Mouse (Mus musculus) layer of hippocampus, postnatal 10 days (tissue): ENCODE measurements around the gene Adam1a. TPM values are rescaled to one million over a fixed set of nuclear protein-coding genes. Genes with fewer than 3 reads are reported as not detected.
A peak's percentile ranks its signal among the peaks of the same experiment; 100 is the strongest.
"Not testable (repeated sequence)": the region's sequence is repeated elsewhere in the genome, so short reads cannot be mapped to it uniquely, and the experiment has no call there.

ENCODE experiments used
- DNase-seq, 2 experiments: peaks; one replicate each; pipeline ENCODE4 v3.0.0; 2021; ENCODE audit warnings: low spot score in 2 of 2
- total RNA-seq, 2 experiments: library from RNA; stranded (reverse); gene quantifications; 2 replicates each; pipeline ENCODE4 v1.2.3; 2021

Gene Adam1a
- total RNA-seq, 2 experiments from 2014 or later, result 10.3 to 10.5 TPM

DNA sequence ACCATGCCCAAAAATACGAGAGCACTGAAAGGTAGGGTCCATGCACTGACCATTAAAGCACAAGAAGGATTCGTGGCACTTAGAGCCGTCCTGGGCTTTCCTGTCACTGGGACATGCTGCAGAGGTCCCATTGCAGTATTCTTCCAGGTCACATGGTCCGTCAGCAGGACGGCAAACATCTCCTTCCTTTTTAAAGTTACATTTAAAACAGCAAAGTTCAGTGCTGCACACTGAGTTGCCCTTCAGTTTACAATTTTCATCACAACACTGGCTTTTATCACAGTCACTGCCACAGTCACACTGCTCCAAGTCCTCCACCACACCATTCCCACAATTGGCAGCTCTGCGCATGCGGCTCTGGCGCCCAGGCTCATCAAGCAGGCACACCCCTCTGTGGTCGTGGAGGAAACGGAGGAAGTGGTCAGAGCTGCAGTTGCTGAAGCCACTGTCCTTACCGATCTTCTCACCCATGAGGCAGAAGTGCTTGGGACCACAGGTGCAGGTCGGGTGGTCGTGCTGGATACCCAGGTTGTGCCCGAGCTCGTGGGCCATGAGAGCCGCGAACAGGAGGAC lies 43.8 kb downstream of the Adam1a start:
- DNase-seq, result not testable (repeated sequence)

DNA sequence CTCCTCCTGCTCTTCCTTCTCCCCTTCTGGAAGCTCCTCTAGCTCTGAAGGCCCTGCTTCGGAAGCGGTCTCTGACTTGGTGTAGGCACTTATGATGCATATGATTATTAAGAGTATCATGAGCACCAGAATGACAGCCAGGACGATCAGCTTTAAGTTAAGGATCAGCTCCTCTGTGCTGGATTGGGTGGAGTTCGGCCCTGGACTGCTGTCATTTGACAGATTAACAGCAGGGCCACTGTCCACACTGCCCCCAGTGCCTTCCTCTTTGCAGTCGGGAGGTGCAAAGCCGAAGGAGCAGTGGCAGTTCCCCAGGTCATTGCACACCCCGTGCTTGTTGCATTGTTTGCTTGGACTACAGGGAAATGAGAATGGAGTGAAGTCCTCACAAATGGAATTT lies 44.6 kb downstream of the Adam1a start:
- no peak for DNase-seq

DNA sequence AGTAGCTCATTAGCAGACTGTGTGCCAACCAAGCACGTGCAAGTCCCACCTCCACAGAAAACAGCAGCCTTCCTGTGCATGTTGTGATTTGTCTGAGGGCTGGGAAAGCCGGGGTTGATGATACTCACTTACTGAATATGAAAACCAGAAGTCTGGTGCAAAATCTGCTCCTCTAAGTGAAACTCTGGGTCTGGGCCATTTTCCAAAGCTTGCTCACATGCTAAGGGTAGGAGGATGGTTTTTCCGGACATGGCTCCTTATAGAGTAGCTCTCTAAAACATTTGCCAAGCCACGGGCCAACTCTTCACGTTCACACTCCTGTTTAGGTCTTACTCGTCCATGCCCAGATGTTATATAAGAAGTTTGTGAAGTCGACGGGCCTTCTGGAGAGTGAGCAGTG lies 52.0 kb downstream of the Adam1a start:
- DNase-seq, result peak; percentile 10 to 19

DNA sequence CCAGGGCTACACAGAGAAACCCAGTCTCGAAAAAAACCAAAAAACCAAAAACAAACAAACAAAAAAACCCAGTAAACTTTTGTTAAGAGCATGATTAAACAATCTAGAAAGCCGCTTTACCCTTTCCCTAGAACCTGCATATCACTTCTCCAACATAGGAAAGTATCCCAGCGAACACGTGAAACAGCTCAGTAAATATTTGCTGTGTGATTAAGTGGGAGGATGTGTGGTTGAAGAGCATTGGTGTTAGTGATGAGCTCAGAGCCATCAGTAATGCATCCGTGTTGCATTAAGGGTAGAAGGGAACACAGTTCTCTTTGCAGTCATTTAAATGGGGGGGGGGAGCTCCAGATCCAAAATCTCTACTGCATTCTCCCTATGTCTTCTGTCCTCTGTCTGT lies 60.5 kb downstream of the Adam1a start:
- no peak for DNase-seq

DNA sequence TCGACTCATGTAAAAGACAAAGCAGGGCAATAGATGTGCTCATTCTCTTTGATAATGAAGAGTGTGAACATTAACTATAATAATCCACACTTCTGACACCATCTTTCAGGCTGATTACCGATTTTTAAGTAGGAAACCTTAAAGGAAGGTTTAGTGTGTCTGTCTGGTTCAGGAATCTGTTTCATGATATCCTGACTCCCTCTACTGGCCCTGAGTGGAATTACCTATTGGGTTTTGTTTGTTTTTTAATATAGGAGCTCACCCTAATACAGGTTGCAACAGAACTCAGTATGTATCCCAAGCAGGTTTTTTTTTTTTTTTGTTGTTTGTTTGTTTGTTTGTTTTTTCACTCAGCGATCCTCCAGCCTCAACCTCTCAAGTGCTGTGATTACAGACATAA lies 67.6 kb downstream of the Adam1a start:
- peak in 1 of 2 experiments; percentile 31 for DNase-seq

DNA sequence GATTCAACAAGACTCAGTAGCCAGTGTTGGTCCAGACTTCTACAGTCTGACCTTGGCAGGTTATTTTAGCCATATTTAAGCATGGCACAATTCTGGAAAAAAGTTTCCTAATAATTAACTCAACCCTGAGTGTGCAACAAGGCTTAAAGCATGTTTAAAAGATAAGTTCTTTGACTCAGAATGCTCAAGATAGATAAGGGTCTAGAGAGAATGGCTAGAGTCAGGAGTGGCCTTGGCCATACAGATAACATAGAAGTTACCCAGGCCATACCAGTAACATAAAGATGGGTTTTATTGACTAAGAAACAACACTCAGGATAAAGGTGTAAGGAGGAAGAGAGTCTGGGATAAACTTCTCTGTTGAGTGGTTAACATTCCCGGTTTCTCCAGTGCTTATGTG lies 69.2 kb downstream of the Adam1a start:
- no peak for DNase-seq

DNA sequence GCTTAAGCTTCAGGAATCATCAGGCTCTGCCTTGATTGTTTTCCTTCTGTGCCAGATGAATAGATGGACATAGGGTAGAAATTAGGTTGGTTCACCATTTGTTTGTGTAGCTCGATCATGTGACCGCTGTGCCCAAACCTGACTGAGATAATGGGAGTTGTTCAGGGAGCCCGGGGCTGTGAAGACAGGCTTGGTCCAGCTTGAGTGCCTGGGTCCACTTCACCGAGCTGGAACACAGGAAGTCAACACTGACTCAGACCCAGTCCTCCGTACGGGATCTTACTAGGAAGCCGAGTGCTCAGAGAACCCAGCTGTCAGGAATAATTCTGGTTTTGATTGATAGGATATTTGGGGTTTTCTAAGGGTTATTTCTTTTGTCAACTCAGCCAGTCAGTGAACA lies 70.7 kb downstream of the Adam1a start:
- no peak for DNase-seq

DNA sequence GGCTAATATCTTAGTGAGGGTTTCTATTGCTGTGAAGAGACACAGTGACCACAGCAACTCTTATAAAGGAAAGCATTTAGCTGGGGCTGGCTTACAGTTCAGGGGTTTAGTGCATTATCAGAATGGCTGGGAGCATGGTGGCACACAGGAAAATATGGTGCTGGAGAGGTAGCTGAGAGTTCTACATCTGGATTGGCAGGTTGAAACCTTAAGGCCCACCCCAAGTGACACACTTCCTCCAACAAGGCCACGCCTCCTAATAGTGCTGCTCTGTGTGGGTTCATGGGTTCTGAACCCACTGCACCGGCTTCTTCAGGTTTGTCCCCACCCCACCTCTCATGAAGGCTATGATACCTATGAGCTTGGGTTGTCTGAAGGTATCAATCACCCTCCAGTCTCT lies 72.9 kb downstream of the Adam1a start:
- no peak for DNase-seq

DNA sequence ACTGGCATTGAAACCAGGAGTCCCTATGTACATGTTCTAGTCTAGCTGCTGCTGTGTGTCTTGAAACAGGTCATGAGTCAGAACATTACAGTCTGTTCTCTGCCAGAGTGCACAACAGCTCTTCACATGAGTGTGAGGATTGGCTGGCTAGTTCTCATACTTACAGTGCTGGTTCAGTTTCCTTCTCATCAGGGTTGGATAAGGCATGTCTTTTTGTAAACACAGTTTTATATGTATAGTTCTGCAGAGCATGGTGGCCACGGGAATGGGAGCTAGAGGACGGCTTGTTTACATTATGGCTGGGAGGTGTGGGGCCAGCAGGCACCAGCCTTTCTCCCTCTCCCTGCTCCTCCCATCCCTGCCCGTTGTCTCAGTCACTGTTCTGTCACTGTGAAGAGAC lies 75.7 kb downstream of the Adam1a start:
- no peak for DNase-seq

Other genes starting within 250 kb of the Adam1a start
- gene Trafd1, start 159.8 kb downstream of the Adam1a start, total RNA-seq, result 10 to 100 TPM; 83.2 to 90.3 TPM
- gene Naa25, start 147.5 kb downstream of the Adam1a start, total RNA-seq, result 10 to 100 TPM; 43.9 to 45.3 TPM
- gene Tmem116, start 93.6 kb downstream of the Adam1a start, total RNA-seq, result 1 to 10 TPM; 4.4 to 5.4 TPM
- 100 to 1,000 TPM; 154 to 170 TPM for gene Erp29, start 93.0 kb downstream of the Adam1a start, total RNA-seq
- under 1 TPM in 1 of 2 experiments, not detected in 1; 0.11 TPM for gene Adam1b, start 42.0 kb downstream of the Adam1a start, total RNA-seq
- gene Gm42878, start within 50 bp of the Adam1a start, total RNA-seq, result not detected
- gene Mapkapk5, start 423 bp upstream of the Adam1a start, total RNA-seq, result 10 to 100 TPM; 78.4 to 84.6 TPM
- 10 to 100 TPM; 90.7 to 93.9 TPM for gene Aldh2, start 48.3 kb upstream of the Adam1a start, total RNA-seq
- gene Acad12, start 73.5 kb upstream of the Adam1a start, total RNA-seq, result 1 to 10 TPM; 4.4 to 5.4 TPM
- gene Acad10, start 115.0 kb upstream of the Adam1a start, total RNA-seq, result 1 to 10 TPM; 2.6 to 3.3 TPM
- gene Brap, start 115.1 kb upstream of the Adam1a start, total RNA-seq, result 10 to 100 TPM; 53.2 to 54.0 TPM
- 100 to 1,000 TPM; 204 to 220 TPM for gene Atxn2, start 165.9 kb upstream of the Adam1a start, total RNA-seq